Mouse (Mus musculus) G1E (cell line): ENCODE measurements around the gene Srp14.

Experiments used
- CTCF ChIP-seq: IDR thresholded peaks from 2 replicates; pipeline ENCODE4 v1.5.1; 2012; ENCODE audit warnings: low read depth, low read length, inconsistent platforms, mixed read lengths
- GATA1 ChIP-seq: IDR thresholded peaks from 2 replicates; pipeline ENCODE4 v1.6.1; 2012; ENCODE audit warnings: borderline replicate concordance, low read length, inconsistent platforms, mixed read lengths
- GATA2 ChIP-seq: IDR thresholded peaks from 2 replicates; pipeline ENCODE4 v1.6.1; 2012; ENCODE audit warnings: low read depth, low read length, inconsistent platforms, borderline replicate concordance
- POLR2AphosphoS5 ChIP-seq: IDR thresholded peaks from 2 replicates; pipeline ENCODE4 v1.6.1; 2012; ENCODE audit warnings: low read depth, low read length, inconsistent platforms; ENCODE audit not compliant: insufficient replicate concordance
- TAL1 ChIP-seq: conservative IDR thresholded peaks from 2 replicates; pipeline ENCODE4 v1.6.1; 2012; ENCODE audit warnings: low read depth, low read length, inconsistent platforms, mixed read lengths

DNA sequence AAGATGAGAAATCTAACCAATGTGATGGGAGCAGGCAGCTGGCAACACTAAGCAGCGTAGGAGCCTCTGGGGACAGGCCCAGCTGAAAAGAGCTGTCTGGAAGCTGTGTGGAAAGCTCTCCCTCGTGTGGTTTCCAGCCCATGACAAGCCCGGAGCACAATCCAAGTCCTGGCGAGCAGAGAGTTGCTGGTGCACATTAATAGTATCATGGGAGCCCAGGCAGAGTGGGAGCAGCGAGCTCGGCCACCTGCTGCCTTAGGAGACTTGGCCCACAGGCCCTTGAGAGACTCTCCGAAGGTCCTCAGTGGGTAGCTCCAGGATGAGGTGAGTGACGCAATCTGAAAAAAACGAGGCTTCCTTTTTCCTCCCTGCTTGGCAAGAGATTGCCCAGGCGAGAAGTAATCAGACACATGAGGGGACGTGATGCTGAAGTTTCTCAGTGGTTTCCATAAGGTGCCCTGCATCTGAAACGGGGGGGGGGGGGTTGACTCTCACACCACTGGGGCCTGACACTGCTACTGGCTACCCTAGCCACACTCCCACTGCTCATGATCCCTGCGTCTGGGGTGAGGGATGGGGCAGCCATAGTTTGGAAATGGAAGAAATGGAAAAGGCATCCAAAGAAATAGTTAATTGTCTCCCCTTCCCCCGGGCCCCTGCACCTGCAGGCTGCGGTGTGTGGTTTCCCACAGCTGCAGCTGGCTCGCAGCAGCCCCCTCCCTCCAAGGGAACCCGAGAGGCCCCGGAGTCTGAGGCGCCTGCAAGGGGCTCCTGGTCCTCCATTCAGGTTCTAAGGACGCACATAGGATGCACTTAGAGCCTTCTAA, 19.8 kb upstream of the Srp14 start:
- TF ChIP-seq GATA1 (no peak), CTCF (no peak), POLR2AphosphoS5 (no peak), GATA2 (no peak), TAL1 (no peak)
